Mouse (Mus musculus): ENCODE results near the gene Esf1. TPM values are rescaled to one million over a fixed set of nuclear protein-coding genes. Genes with fewer than 3 reads are reported as not detected.
"Not testable (repeated sequence)": the region's sequence is repeated elsewhere in the genome, so short reads cannot be mapped to it uniquely, and the experiment has no call there.

Esf1 gene
- total RNA-seq, 1 experiment from 2014 or later: 78.0 TPM

GRCm38 (mm10) chr2:140100551-140101474 is 69.6 kb downstream of the Esf1 start:
- ATAC-seq (replicated peaks in 1 of 2; ENCODE audit: insufficient read depth in 1 of 2, low FRiP score in 2 of 2, low TSS enrichment in 1 of 2, low read depth in 1 of 2, poor library complexity in 2 of 2, severe bottlenecking in 2 of 2): no peak

GRCm38 (mm10) chr2:140099971-140100370 is 70.4 kb downstream of the Esf1 start:
- ATAC-seq (replicated peaks in 1 of 2; ENCODE audit: insufficient read depth in 1 of 2, low FRiP score in 2 of 2, low TSS enrichment in 1 of 2, low read depth in 1 of 2, poor library complexity in 2 of 2, severe bottlenecking in 2 of 2): no peak

- peak; percentile 53 to 87 for ATAC-seq (replicated peaks in 1 of 2; ENCODE audit: insufficient read depth in 1 of 2, low FRiP score in 2 of 2, low TSS enrichment in 1 of 2, low read depth in 1 of 2, poor library complexity in 2 of 2, severe bottlenecking in 2 of 2)
Observed at GRCm38 (mm10) chr2:140097131-140097591, 73.2 kb downstream of the Esf1 start.

GRCm38 (mm10) chr2:140096034-140096433 is 74.3 kb downstream of the Esf1 start:
- no peak for ATAC-seq (replicated peaks in 1 of 2; ENCODE audit: insufficient read depth in 1 of 2, low FRiP score in 2 of 2, low TSS enrichment in 1 of 2, low read depth in 1 of 2, poor library complexity in 2 of 2, severe bottlenecking in 2 of 2)

- ATAC-seq (replicated peaks in 1 of 2; ENCODE audit: insufficient read depth in 1 of 2, low FRiP score in 2 of 2, low TSS enrichment in 1 of 2, low read depth in 1 of 2, poor library complexity in 2 of 2, severe bottlenecking in 2 of 2): no peak
Observed at GRCm38 (mm10) chr2:140093433-140093832, 76.9 kb downstream of the Esf1 start.

GRCm38 (mm10) chr2:140084245-140084644 is 86.1 kb downstream of the Esf1 start:
- ATAC-seq (replicated peaks in 1 of 2; ENCODE audit: insufficient read depth in 1 of 2, low FRiP score in 2 of 2, low TSS enrichment in 1 of 2, low read depth in 1 of 2, poor library complexity in 2 of 2, severe bottlenecking in 2 of 2): no peak

- no peak for ATAC-seq (replicated peaks in 1 of 2; ENCODE audit: insufficient read depth in 1 of 2, low FRiP score in 2 of 2, low TSS enrichment in 1 of 2, low read depth in 1 of 2, poor library complexity in 2 of 2, severe bottlenecking in 2 of 2)
Observed at GRCm38 (mm10) chr2:140080747-140081577, 89.4 kb downstream of the Esf1 start.

GRCm38 (mm10) chr2:140079284-140079683 is 91.1 kb downstream of the Esf1 start:
- not testable (repeated sequence) for ATAC-seq (replicated peaks in 1 of 2; ENCODE audit: insufficient read depth in 1 of 2, low FRiP score in 2 of 2, low TSS enrichment in 1 of 2, low read depth in 1 of 2, poor library complexity in 2 of 2, severe bottlenecking in 2 of 2)

- no peak for ATAC-seq (replicated peaks in 1 of 2; ENCODE audit: insufficient read depth in 1 of 2, low FRiP score in 2 of 2, low TSS enrichment in 1 of 2, low read depth in 1 of 2, poor library complexity in 2 of 2, severe bottlenecking in 2 of 2)
Observed at GRCm38 (mm10) chr2:140078600-140079280, 91.6 kb downstream of the Esf1 start.

GRCm38 (mm10) chr2:140077476-140077875 is 92.9 kb downstream of the Esf1 start:
- no peak for ATAC-seq (replicated peaks in 1 of 2; ENCODE audit: insufficient read depth in 1 of 2, low FRiP score in 2 of 2, low TSS enrichment in 1 of 2, low read depth in 1 of 2, poor library complexity in 2 of 2, severe bottlenecking in 2 of 2)

- no peak for ATAC-seq (replicated peaks in 1 of 2; ENCODE audit: insufficient read depth in 1 of 2, low FRiP score in 2 of 2, low TSS enrichment in 1 of 2, low read depth in 1 of 2, poor library complexity in 2 of 2, severe bottlenecking in 2 of 2)
Observed at GRCm38 (mm10) chr2:140075150-140075549, 95.2 kb downstream of the Esf1 start.

Other genes starting within 250 kb of the Esf1 start
- 19.9 and 26.0 TPM in 2 replicates for gene Tasp1, start 103.8 kb downstream of the Esf1 start, total RNA-seq (2017)
- gene Gm17374, start 18.5 kb downstream of the Esf1 start, total RNA-seq (2017): not detected in 2 replicates
- gene Ndufaf5, start 85 bp upstream of the Esf1 start, total RNA-seq (2017): 21.9 and 26.9 TPM in 2 replicates
- gene Sel1l2, start 219.1 kb upstream of the Esf1 start, total RNA-seq (2017): not detected in 2 replicates
- gene Macrod2, start 224.7 kb upstream of the Esf1 start, total RNA-seq (2017): 7.4 and 7.7 TPM in 2 replicates